Mouse (Mus musculus): Measurements from ENCODE around the gene Psmd4. TPM values are rescaled to one million over a fixed set of nuclear protein-coding genes. Genes with fewer than 3 reads are reported as not detected.

Gene Psmd4
- total and polyA plus RNA-seq, 2 experiments from 2014 or later: 200 to 262 TPM

GRCm38 (mm10) chr3:95063741-95064140 lies 21.3 kb upstream of the Psmd4 start:
- H3K4me2 ChIP-seq (ENCODE audit: low read depth, low read length, poor library complexity, severe bottlenecking): no peak overlapping the region
- H3K4me1 ChIP-seq (ENCODE audit: insufficient read depth, low read length): no peaks in the 10 kb centered on the region
- no peaks in the 10 kb centered on the region for H3K27me3 ChIP-seq (ENCODE audit: insufficient read depth, low read length)
- no peak overlapping the region for H3K4me3 ChIP-seq (ENCODE audit: low read depth, low read length)
- no peak for DNase-seq (ENCODE audit: low spot score)
- no peak overlapping the region for H3K9ac ChIP-seq (replicated peaks; ENCODE audit: low read length, poor library complexity, severe bottlenecking)
- WGBS: 99% methylated on average over 4 of the region's 4 CpGs
- peaks cover 72% of the 10 kb centered on the region for H3K36me3 ChIP-seq (ENCODE audit: insufficient read depth, low read length)
- H3K9me3 ChIP-seq (ENCODE audit: low read length): no peaks in the 10 kb centered on the region
- no peak for ATAC-seq (ENCODE audit: low FRiP score)
- no peak overlapping the region for H3K27ac ChIP-seq (ENCODE audit: low read depth, low read length)
- no peak for TF ChIP-seq CTCF (IDR thresholded peaks at IDR 0.05)

GRCm38 (mm10) chr3:95058078-95058477 lies 15.7 kb upstream of the Psmd4 start:
- Histone ChIP-seq H3K9me3 (ENCODE audit: low read length) (no peaks in the 10 kb centered on the region), H3K27ac (ENCODE audit: low read depth, low read length) (no peak overlapping the region), H3K4me2 (ENCODE audit: low read depth, low read length, poor library complexity, severe bottlenecking) (no peak overlapping the region), H3K9ac (replicated peaks; ENCODE audit: low read length, poor library complexity, severe bottlenecking) (no peak overlapping the region), H3K36me3 (ENCODE audit: insufficient read depth, low read length) (peaks cover 42% of the 10 kb centered on the region), H3K4me3 (ENCODE audit: low read depth, low read length) (no peak overlapping the region), H3K27me3 (ENCODE audit: insufficient read depth, low read length) (no peaks in the 10 kb centered on the region), H3K4me1 (ENCODE audit: insufficient read depth, low read length) (no peaks in the 10 kb centered on the region)
- WGBS: 78% methylated on average over 8 of the region's 8 CpGs
- ATAC-seq (ENCODE audit: low FRiP score) (no peak), DNase-seq (ENCODE audit: low spot score) (no peak)
- TF ChIP-seq CTCF (IDR thresholded peaks at IDR 0.05): no peak

- H3K4me3 ChIP-seq (ENCODE audit: low read depth, low read length): no peak overlapping the region
- ATAC-seq (ENCODE audit: low FRiP score) (no peak), DNase-seq (ENCODE audit: low spot score) (no peak)
- H3K9me3 ChIP-seq (ENCODE audit: low read length): no peaks in the 10 kb centered on the region
- no peak overlapping the region for H3K9ac ChIP-seq (replicated peaks; ENCODE audit: low read length, poor library complexity, severe bottlenecking)
- peaks cover 33% of the 10 kb centered on the region for H3K36me3 ChIP-seq (ENCODE audit: insufficient read depth, low read length)
- no peaks in the 10 kb centered on the region for H3K27me3 ChIP-seq (ENCODE audit: insufficient read depth, low read length)
- 93% methylated on average over 7 of the region's 7 CpGs for WGBS
- TF ChIP-seq CTCF (IDR thresholded peaks at IDR 0.05): no peak
- H3K4me1 ChIP-seq (ENCODE audit: insufficient read depth, low read length): no peaks in the 10 kb centered on the region
- H3K27ac ChIP-seq (ENCODE audit: low read depth, low read length): no peak overlapping the region
- H3K4me2 ChIP-seq (ENCODE audit: low read depth, low read length, poor library complexity, severe bottlenecking): no peak overlapping the region
Observed at GRCm38 (mm10) chr3:95056275-95056674, 13.9 kb upstream of the Psmd4 start.

- Histone ChIP-seq H3K4me2 (ENCODE audit: low read depth, low read length, poor library complexity, severe bottlenecking) (no peak overlapping the region), H3K27ac (ENCODE audit: low read depth, low read length) (no peak overlapping the region), H3K4me3 (ENCODE audit: low read depth, low read length) (no peak overlapping the region), H3K27me3 (ENCODE audit: insufficient read depth, low read length) (no peaks in the 10 kb centered on the region), H3K9me3 (ENCODE audit: low read length) (no peaks in the 10 kb centered on the region), H3K36me3 (ENCODE audit: insufficient read depth, low read length) (peaks cover 22% of the 10 kb centered on the region), H3K9ac (replicated peaks; ENCODE audit: low read length, poor library complexity, severe bottlenecking) (no peak overlapping the region), H3K4me1 (ENCODE audit: insufficient read depth, low read length) (no peaks in the 10 kb centered on the region)
- TF ChIP-seq CTCF (IDR thresholded peaks at IDR 0.05): no peak
- WGBS: 46% methylated on average over 10 of the region's 10 CpGs
- DNase-seq (ENCODE audit: low spot score) (peak; percentile 10), ATAC-seq (ENCODE audit: low FRiP score) (no peak)
Observed at GRCm38 (mm10) chr3:95054481-95055260, 12.3 kb upstream of the Psmd4 start.

GRCm38 (mm10) chr3:95053701-95054100 lies 11.3 kb upstream of the Psmd4 start:
- Histone ChIP-seq H3K4me2 (ENCODE audit: low read depth, low read length, poor library complexity, severe bottlenecking) (no peak overlapping the region), H3K36me3 (ENCODE audit: insufficient read depth, low read length) (peaks cover 12% of the 10 kb centered on the region; the same call in 1 of the 2 replicates), H3K4me3 (ENCODE audit: low read depth, low read length) (no peak overlapping the region), H3K9ac (replicated peaks; ENCODE audit: low read length, poor library complexity, severe bottlenecking) (no peak overlapping the region), H3K27me3 (ENCODE audit: insufficient read depth, low read length) (no peaks in the 10 kb centered on the region), H3K27ac (ENCODE audit: low read depth, low read length) (no peak overlapping the region), H3K9me3 (ENCODE audit: low read length) (no peaks in the 10 kb centered on the region), H3K4me1 (ENCODE audit: insufficient read depth, low read length) (no peaks in the 10 kb centered on the region)
- 45% methylated on average over 3 of the region's 3 CpGs for WGBS
- DNase-seq (ENCODE audit: low spot score) (peak; percentile 70), ATAC-seq (ENCODE audit: low FRiP score) (no peak)
- peak; percentile 78 for TF ChIP-seq CTCF (IDR thresholded peaks at IDR 0.05)

GRCm38 (mm10) chr3:95052959-95053358 lies 10.5 kb upstream of the Psmd4 start:
- Histone ChIP-seq H3K27ac (ENCODE audit: low read depth, low read length) (no peak overlapping the region), H3K9me3 (ENCODE audit: low read length) (no peaks in the 10 kb centered on the region), H3K4me1 (ENCODE audit: insufficient read depth, low read length) (no peaks in the 10 kb centered on the region), H3K4me2 (ENCODE audit: low read depth, low read length, poor library complexity, severe bottlenecking) (no peak overlapping the region), H3K4me3 (ENCODE audit: low read depth, low read length) (no peak overlapping the region), H3K27me3 (ENCODE audit: insufficient read depth, low read length) (no peaks in the 10 kb centered on the region), H3K36me3 (ENCODE audit: insufficient read depth, low read length) (peaks cover 7% of the 10 kb centered on the region; the same call in 1 of the 2 replicates), H3K9ac (replicated peaks; ENCODE audit: low read length, poor library complexity, severe bottlenecking) (no peak overlapping the region)
- ATAC-seq (ENCODE audit: low FRiP score): peak; percentile 52; the same call in 1 of the 2 replicates
- peak; percentile 78 for DNase-seq (ENCODE audit: low spot score)
- 58% methylated on average over 1 of the region's 1 CpGs for WGBS
- TF ChIP-seq CTCF (IDR thresholded peaks at IDR 0.05): peak; percentile 89

All from midbrain, postnatal 0 days (tissue).